Mouse (Mus musculus) fat pad, adult 2 months (tissue): ENCODE results near the gene Ino80b.
"Not testable (repeated sequence)": the region's sequence is repeated elsewhere in the genome, so short reads cannot be mapped to it uniquely, and the experiment has no call there.

Source experiments
- DNase-seq: peaks from one replicate; pipeline ENCODE4 v3.0.0-alpha.2; 2011; ENCODE audit warnings: low read depth, low spot score; ENCODE audit errors: extremely low read depth

Gene Ino80b

GRCm38 (mm10) chr6:83125331-83125730 is at the start of gene Ino80b:
TSS of gene Ino80b (minus strand) at chr6:83125431.
- no peak for DNase-seq

- no peak for DNase-seq
Measured at GRCm38 (mm10) chr6:83172240-83172920, 47.1 kb upstream of the Ino80b start.

DNA sequence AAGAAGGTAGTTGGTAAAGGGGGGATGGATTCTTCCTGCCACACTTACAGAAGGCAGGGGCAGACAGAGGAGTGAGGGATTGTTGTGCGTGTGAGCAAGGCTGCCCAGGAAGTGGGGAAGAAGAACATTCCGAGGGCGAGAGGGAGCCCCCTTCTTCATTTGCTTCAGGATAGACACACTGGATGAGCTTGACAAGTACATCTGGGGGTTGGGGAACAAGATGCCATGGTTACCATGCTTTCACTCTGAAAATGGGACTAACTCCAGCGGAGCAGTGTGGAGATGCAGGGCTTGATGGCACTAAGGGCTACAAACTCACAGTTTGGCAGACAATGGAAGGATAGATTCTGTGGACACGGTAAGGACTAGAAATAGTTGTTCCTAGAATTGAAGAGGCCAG is 45.8 kb upstream of the Ino80b start:
- no peak for DNase-seq

DNA sequence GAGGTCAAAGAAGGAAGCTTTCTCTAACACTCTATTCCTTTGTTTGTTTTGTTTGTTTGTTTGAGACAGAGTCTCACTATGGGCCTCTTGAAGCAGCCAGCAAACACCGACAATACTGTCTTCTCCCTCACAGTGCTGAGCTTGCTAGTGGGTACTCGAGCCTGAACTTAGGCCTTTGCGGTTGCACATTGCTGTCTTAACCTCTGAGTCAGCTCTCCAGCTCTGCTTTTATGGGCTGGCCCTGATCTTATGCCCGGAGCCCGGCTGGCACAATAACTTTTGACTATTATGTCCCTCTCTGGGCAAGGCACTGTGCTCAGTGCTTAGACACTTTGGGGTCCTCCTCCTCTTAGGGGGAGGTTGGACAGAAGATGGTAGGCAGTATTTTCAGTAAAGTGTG is 44.6 kb upstream of the Ino80b start:
- DNase-seq: no peak

DNA sequence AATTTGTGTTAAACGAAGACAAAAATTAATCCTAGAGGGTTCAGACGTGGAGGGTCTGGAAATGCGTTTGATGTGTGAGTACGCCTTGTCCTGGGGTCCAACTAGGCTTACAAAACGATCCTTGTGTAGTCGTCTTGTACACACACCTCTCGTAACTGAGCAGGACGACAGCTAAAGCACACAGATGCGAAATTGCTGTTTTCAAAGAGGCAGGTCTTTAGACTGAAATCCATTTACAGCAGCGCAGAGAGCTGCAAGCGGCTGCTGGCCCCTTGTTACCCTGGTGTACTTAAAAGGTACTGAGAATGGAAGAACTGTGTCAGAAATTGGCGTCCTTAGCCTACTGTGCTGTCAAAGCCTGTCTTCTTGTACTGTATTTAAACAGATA is 41.0 kb upstream of the Ino80b start:
- DNase-seq: no peak

DNA sequence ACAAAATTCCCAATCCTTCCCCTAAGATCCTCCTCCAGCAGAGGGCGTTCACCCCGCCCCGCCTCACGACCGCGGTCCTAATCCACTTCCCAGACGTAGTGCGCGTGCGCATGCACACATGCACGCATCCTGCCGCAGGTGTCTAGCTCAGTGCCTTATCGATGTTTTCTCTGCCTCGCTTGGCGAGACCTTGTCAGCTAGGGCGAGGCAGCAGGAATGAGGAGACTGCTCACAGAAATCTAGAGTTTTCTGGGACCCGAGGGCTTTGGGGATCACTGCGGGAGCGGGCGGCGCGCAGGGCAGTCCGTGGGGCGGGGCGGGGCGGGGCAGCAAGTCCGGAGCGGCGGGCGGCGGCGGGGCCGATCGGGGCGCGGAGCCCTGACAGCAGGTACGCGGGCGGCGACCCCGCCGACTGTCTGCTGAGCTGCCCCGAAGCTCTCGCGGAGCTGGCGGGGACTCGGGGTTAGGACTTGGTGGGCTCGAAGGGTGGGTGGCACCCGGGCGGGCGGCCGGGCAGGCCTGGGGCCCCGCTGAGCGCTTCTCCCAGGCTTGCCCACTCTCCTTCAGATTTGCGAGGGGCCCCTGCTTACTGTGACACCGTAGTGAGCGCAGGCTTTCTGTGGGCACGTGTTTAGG is 40.5 kb upstream of the Ino80b start, which contains the start of gene Dctn1:
Dctn1 (plus strand) TSS at position 314 of the 636 bp plus-strand sequence.
- no peak for DNase-seq

GRCm38 (mm10) chr6:83165026-83165606 is 39.9 kb upstream of the Ino80b start:
- DNase-seq: peak; percentile 40

DNA sequence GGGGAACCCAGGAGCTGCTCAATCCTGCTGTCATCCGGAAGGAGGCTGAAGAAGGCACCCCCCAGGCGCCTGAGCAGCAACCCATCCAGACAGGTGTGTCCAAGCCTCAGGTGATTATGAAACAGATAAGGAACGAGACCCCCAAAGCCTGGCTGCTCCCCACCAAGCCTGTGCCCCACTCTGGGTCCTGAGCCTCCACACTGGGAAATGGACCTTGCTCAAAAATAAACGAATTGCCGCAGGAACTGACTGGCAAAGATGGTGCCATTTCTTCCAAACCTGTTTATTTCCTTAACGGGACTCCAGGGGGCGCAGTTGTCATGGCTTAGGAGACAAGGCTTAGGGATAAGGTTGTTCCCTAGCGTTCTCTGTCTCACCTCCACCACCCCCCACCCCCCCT is 37.5 kb upstream of the Ino80b start:
- DNase-seq: no peak

DNA sequence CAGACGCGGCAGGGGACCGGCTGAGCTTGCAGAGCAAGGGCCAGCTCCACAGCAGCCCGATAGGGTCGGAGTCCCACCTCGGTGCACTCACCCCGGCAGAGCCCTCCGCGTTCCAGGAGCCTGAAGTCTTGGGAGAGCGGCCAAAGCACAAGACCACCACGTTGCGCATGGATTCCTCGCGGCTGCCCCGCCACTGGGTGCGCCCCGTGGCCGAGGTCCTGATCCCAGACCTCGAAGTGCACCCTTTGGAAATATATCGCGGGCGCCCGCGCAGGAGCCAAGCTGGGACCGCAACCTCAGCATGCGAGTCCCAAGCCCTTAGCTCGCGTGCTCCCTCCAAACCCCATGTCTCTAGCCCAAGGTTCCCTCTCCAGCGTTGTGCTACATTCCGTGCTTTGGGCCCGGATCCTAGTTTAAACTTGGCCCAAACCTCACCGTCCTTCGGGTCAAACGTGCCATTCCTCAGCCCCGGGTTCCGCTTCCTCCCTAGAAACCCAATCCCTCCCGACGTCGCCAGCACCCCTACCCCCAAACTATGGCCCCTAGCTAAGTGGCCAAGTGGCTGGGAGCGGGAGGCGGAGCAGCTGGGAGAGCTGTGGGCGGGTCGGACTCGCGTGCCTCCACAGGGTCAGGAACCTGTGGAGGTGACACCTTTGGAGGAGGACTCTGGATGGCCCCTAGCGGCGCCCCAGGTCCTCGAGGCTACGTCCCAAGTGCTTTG is 36.9 kb upstream of the Ino80b start:
- no peak for DNase-seq

GRCm38 (mm10) chr6:83161442-83161841 is 36.2 kb upstream of the Ino80b start:
- no peak for DNase-seq

- DNase-seq: not testable (repeated sequence)
Measured at GRCm38 (mm10) chr6:83159456-83159855, 34.2 kb upstream of the Ino80b start.

DNA sequence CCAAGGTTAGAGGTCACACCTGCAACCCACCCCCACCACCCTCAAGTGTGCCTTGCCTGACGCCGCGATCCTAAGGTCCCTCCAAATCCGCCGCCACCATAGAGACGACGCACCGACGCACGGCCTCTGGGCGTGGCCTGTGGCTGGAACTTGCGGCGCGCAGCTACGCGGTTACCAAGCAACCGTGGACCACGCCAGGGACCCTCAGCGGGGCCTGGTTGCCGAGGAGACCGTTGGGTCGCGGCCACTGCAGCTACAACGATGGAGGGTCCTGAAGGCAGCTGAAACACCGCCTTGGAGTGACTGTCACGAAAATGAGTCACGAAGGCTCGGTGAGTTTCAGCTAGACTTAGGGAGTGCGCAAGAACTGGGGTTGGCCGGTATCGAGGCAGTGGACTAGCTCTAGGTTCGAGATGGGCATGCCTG is 31.0 kb upstream of the Ino80b start, which contains the start of the genes Wdr54 and 1700003E16Rik:
Wdr54 (minus strand) TSS at position 139 of the 426 bp plus-strand sequence.
1700003E16Rik (plus strand) TSS at position 146 of the 426 bp plus-strand sequence.
- no peak for DNase-seq

- DNase-seq: no peak
Measured at GRCm38 (mm10) chr6:83155552-83156238, 30.5 kb upstream of the Ino80b start.

- no peak for DNase-seq
Measured at GRCm38 (mm10) chr6:83153485-83153884, 28.3 kb upstream of the Ino80b start.

- DNase-seq: no peak
Measured at GRCm38 (mm10) chr6:83153038-83153437, 27.8 kb upstream of the Ino80b start.

DNA sequence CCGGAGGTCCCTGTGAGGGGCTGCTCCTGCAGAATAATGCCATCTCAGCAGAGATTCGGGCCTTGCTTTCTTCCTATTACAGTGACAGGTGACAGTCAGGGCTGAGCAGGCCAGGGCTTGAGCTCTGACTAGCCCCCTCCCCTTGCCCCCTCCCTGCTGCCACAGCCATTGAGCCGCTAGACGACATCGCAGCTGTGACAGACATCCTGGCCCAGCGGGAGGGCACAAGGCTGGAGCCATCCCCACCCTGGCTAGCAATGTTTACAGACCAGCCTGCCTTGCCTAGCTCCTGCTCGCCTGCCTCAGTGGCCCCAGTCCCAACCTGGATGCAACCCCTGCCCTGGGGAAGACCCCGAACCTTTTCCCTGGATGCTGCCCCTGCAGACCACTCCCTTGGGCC is 26.5 kb upstream of the Ino80b start:
- no peak for DNase-seq

DNA sequence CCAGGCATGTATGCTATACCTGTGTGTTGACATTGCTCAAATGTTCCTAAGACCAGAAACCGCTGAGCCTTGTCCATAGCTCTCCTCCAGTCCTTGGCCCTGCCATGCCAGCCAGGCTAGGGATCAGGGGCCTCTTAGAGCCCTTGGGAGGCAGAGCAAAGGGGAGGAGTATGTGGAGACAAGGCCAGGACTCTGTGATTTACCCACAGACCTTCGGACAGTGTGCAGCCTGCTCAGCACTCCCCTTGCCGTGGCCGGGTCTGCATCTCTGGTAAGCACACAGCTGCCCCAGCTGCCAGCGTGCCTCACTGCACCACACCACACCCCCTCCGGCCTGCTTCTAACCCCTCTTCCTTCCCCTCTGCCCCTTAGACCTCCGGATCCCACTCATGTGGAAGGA is 22.0 kb upstream of the Ino80b start:
- no peak for DNase-seq

DNA sequence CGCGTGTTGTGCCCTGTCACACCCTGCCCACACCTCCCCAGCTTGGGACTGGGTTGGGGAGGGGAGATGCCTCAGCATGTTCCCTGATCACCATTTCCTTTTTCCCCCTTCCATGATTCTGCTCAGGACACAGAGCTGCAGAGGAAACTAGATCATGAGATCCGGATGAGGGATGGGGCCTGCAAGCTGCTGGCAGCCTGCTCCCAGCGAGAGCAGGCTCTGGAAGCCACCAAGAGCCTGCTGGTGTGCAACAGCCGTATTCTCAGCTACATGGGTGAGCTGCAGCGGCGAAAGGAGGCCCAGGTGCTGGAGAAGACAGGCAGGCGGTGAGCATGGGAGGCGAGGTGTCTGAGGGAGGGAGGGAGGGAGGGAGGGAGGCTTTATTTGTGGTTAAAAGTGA is 20.6 kb upstream of the Ino80b start:
- DNase-seq: no peak

DNA sequence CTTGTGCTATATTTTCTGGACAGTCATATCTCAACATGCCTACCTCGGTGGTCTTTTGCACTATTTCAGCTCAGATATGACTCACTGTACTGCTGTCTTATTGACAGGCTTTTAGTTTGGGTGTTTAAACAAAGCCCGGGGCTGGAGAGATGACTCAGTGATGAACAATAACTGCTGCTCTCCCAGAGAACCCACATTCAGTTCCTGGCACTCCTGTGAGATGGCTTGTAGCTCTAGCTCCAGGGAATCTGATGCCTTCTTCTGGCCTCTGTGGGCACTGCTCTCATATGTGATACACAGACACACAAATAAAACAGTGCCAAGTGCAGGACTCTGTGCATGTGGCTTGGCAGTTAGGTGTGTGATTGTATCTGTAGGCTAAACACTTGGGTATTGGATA is 20.0 kb upstream of the Ino80b start:
- no peak for DNase-seq

- no peak for DNase-seq
Measured at GRCm38 (mm10) chr6:83142886-83143285, 17.7 kb upstream of the Ino80b start.

DNA sequence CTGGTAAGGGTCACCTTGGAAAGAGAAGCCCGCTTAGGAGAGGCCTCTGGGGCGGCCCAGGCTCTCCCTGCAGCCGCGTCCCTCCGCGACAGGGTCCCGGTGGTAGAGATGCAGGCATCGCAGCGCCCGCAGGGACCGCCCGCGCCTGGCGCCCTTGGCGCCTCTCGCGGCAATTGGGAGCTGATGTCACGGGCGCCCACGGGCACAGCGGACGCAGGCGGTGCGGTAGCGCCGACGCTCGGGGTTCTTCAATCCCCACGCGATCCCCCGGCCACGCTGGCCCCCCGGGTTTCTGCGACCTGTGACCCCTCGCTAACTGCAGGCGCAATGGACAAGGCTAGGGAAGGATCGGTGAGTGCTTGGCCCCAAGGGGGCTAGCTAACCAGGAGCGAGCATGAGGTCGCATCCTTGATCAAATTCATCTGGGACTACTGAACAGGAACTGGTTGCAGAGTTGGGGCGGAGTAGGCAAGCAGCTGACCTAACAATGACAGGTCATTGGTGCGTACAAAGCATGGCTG is 17.0 kb upstream of the Ino80b start:
- DNase-seq: no peak
